Mouse (Mus musculus): Measurements from ENCODE around the gene Slc16a5. TPM values are rescaled to one million over a fixed set of nuclear protein-coding genes. Genes with fewer than 3 reads are reported as not detected.
A peak's percentile ranks its signal among the peaks of the same experiment; 100 is the strongest.
"Not testable (repeated sequence)": the region's sequence is repeated elsewhere in the genome, so short reads cannot be mapped to it uniquely, and the experiment has no call there.

The Slc16a5 gene
- polyA plus RNA-seq, 1 experiment from 2014 or later = 0.19 TPM

- ATAC-seq (ENCODE audit: low FRiP score) = peak; percentile 41
- peaks cover 27% of the 10 kb centered on the region for H3K4me1 ChIP-seq (replicated peaks)
- peak overlapping the region; percentile 70 for H3K4me3 ChIP-seq
- peak overlapping the region; percentile 92 for H3K27ac ChIP-seq
- H3K9me3 ChIP-seq = no peaks in the 10 kb centered on the region
- peak overlapping the region; percentile 69 for H3K4me2 ChIP-seq
- H3K27me3 ChIP-seq = no peaks in the 10 kb centered on the region
- peak overlapping the region; percentile 82 for H3K9ac ChIP-seq
- H3K36me3 ChIP-seq = peaks cover 24% of the 10 kb centered on the region
- WGBS = 28% methylated on average over 25 of the region's 25 CpGs
Observed at GRCm38 (mm10) chr11:115490441-115491355, 28.4 kb downstream of the Slc16a5 start.

- peaks cover 22% of the 10 kb centered on the region for H3K36me3 ChIP-seq
- H3K4me3 ChIP-seq = peak within 1 kb of the TSS; percentile 70
- peak; percentile 92 for ATAC-seq (ENCODE audit: low FRiP score)
- H3K9ac ChIP-seq = peak within 1 kb of the TSS; percentile 82
- no peaks in the 10 kb centered on the region for H3K9me3 ChIP-seq
- H3K27ac ChIP-seq = peak within 1 kb of the TSS; percentile 92
- no peaks in the 10 kb centered on the region for H3K27me3 ChIP-seq
- H3K4me1 ChIP-seq (replicated peaks) = peaks cover 27% of the 10 kb centered on the region
- WGBS = under 1% methylated on average over 42 of the region's 43 CpGs
- peak within 1 kb of the TSS; percentile 69 for H3K4me2 ChIP-seq
Observed at GRCm38 (mm10) chr11:115491356-115492083, 29.2 kb downstream of the Slc16a5 start, which contains the start of gene Nt5c. Nt5c (minus strand) TSS chr11:115491862.

- Histone ChIP-seq H3K27me3 (no peaks in the 10 kb centered on the region), H3K9ac (peak overlapping the region; percentile 82; the same call in 1 of the 2 replicates)
Observed at GRCm38 (mm10) chr11:115492387-115492786, 30.1 kb downstream of the Slc16a5 start.

GRCm38 (mm10) chr11:115496559-115496958, 34.3 kb downstream of the Slc16a5 start:
- not testable (repeated sequence) for H3K4me1 ChIP-seq (replicated peaks); H3K9me3 ChIP-seq; H3K4me2 ChIP-seq; H3K27me3 ChIP-seq; H3K4me3 ChIP-seq; ATAC-seq (ENCODE audit: low FRiP score); H3K9ac ChIP-seq; H3K27ac ChIP-seq
- 86% methylated on average over 9 of the region's 9 CpGs for WGBS
- peaks cover 51% of the 10 kb centered on the region for H3K36me3 ChIP-seq

More at GRCm38 (mm10) chr11:115492387-115492786, 30.1 kb downstream of the Slc16a5 start:
- Histone ChIP-seq H3K36me3 (peaks cover 29% of the 10 kb centered on the region), H3K9me3 (no peaks in the 10 kb centered on the region), H3K4me2 (peak overlapping the region; percentile 69), H3K4me1 (replicated peaks) (peaks cover 27% of the 10 kb centered on the region), H3K4me3 (peak overlapping the region; percentile 70), H3K27ac (0 out of 2 replicates have a peak overlapping the region, but pooled peaks have one; percentile 92)
- 41% methylated on average over 6 of the region's 6 CpGs for WGBS
- no peak for ATAC-seq (ENCODE audit: low FRiP score)

GRCm38 (mm10) chr11:115502636-115503035, 40.4 kb downstream of the Slc16a5 start:
- Histone ChIP-seq H3K36me3 (peaks cover 65% of the 10 kb centered on the region), H3K4me2 (no peak overlapping the region), H3K9ac (no peak overlapping the region), H3K27ac (no peak overlapping the region), H3K4me1 (replicated peaks) (peaks cover 34% of the 10 kb centered on the region), H3K9me3 (no peaks in the 10 kb centered on the region), H3K4me3 (no peak overlapping the region), H3K27me3 (no peaks in the 10 kb centered on the region)
- WGBS = 95% methylated on average over 6 of the region's 6 CpGs
- ATAC-seq (ENCODE audit: low FRiP score) = no peak

GRCm38 (mm10) chr11:115506586-115506985, 44.3 kb downstream of the Slc16a5 start:
- H3K36me3 ChIP-seq = peaks cover 25% of the 10 kb centered on the region
- H3K4me1 ChIP-seq (replicated peaks) = peaks cover 69% of the 10 kb centered on the region
- no peak for ATAC-seq (ENCODE audit: low FRiP score)
- no peak overlapping the region for H3K4me2 ChIP-seq
- H3K9me3 ChIP-seq = no peaks in the 10 kb centered on the region
- H3K4me3 ChIP-seq = no peak overlapping the region
- H3K27me3 ChIP-seq = no peaks in the 10 kb centered on the region
- WGBS = 71% methylated on average over 3 of the region's 3 CpGs
- H3K27ac ChIP-seq = no peak overlapping the region
- H3K9ac ChIP-seq = no peak overlapping the region

DNA sequence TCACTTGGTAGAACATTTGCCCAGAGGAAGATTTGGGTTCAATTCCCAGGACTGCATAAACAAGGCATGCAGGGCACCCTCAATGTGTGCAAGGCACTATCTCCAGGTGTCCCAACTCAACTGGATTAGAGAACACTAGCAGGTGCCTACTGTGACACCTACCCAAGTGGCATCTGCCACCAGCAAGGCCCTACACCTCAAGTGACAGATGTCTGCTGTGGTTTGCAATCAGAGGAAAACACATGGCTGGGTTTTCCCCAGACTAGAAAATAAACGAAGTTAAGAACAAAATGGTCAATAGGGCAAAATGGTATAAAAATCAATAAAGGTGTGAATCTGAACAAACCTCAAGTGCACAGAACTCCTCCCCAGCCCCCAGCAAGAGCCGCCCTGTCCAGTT, 45.8 kb downstream of the Slc16a5 start:
- Histone ChIP-seq H3K9me3 (no peaks in the 10 kb centered on the region), H3K4me2 (no peak overlapping the region), H3K36me3 (peaks cover 11% of the 10 kb centered on the region), H3K27ac (no peak overlapping the region), H3K9ac (no peak overlapping the region; the same call in 1 of the 2 replicates), H3K4me3 (no peak overlapping the region), H3K27me3 (no peaks in the 10 kb centered on the region), H3K4me1 (replicated peaks) (peaks cover 81% of the 10 kb centered on the region)
- no peak for ATAC-seq (ENCODE audit: low FRiP score)
- 90% methylated on average over 2 of the region's 2 CpGs for WGBS

GRCm38 (mm10) chr11:115509773-115510506, 47.7 kb downstream of the Slc16a5 start:
- Histone ChIP-seq H3K27me3 (no peaks in the 10 kb centered on the region), H3K4me2 (peak overlapping the region; percentile 80), H3K27ac (no peak overlapping the region), H3K4me1 (replicated peaks) (peaks cover 72% of the 10 kb centered on the region), H3K4me3 (peak overlapping the region; percentile 98), H3K36me3 (peaks cover 2% of the 10 kb centered on the region), H3K9me3 (no peaks in the 10 kb centered on the region), H3K9ac (peak overlapping the region; percentile 100)
- 39% methylated on average over 6 of the region's 6 CpGs for WGBS
- no peak for ATAC-seq (ENCODE audit: low FRiP score)

DNA sequence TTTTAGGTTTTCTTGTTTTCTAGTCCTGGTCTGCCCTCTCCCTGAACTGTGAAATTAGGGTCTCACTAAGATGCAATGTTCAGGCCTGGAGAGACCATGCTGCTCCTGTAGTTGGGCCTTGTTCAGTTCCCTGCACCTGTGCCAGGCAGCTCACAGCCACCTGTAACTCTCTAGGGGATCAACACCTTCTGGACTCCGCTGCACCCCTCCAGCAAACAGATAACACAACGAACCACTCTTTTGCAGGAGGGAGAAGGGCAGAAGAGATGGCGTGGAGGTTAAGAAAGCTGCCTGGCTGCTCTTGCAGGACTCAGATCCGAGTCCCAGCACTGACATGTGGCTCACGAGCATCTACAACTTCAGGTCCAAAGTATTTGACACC, 48.2 kb downstream of the Slc16a5 start:
- peak overlapping the region; percentile 100 for H3K9ac ChIP-seq
- H3K27ac ChIP-seq = no peak overlapping the region
- no peaks in the 10 kb centered on the region for H3K36me3 ChIP-seq
- 47% methylated on average over 5 of the region's 5 CpGs for WGBS
- peak overlapping the region; percentile 80 for H3K4me2 ChIP-seq
- H3K4me1 ChIP-seq (replicated peaks) = peaks cover 70% of the 10 kb centered on the region
- no peaks in the 10 kb centered on the region for H3K9me3 ChIP-seq
- H3K27me3 ChIP-seq = no peaks in the 10 kb centered on the region
- peak overlapping the region; percentile 98 for H3K4me3 ChIP-seq
- ATAC-seq (ENCODE audit: low FRiP score) = no peak

GRCm38 (mm10) chr11:115511121-115511520, 48.8 kb downstream of the Slc16a5 start:
- no peak for ATAC-seq (ENCODE audit: low FRiP score)
- H3K9ac ChIP-seq = peak overlapping the region; percentile 100
- H3K4me3 ChIP-seq = peak overlapping the region; percentile 98
- no peaks in the 10 kb centered on the region for H3K9me3 ChIP-seq
- H3K4me1 ChIP-seq (replicated peaks) = peaks cover 66% of the 10 kb centered on the region
- peak overlapping the region; percentile 80 for H3K4me2 ChIP-seq
- 0 out of 2 replicates have a peak overlapping the region, but pooled peaks have one; percentile 92 for H3K27ac ChIP-seq
- H3K27me3 ChIP-seq = no peaks in the 10 kb centered on the region
- 47% methylated on average over 2 of the region's 2 CpGs for WGBS
- no peaks in the 10 kb centered on the region for H3K36me3 ChIP-seq

DNA sequence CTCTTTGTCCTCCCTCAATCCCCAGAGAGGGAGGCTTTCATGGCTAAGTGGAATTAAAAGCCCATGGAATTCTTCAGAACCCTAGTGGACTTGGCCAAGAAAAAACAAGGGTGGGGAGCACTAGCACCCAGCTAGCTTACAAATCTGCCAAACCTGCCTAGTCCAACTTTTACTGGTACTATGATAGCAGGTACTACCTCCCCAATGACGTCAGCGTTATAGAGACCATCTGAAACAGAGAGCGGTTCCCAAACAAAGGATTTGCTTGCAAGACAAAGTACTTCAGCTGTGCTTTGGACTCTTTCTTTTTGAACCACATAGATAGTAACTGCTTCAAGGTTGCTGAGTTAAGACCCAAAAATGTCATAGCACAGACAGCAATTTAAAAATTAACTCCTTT, 49.7 kb downstream of the Slc16a5 start:
- ATAC-seq (ENCODE audit: low FRiP score) = no peak
- 38% methylated on average over 3 of the region's 3 CpGs for WGBS
- H3K4me1 ChIP-seq (replicated peaks) = peaks cover 58% of the 10 kb centered on the region

More for the DNA sequence above, 49.7 kb downstream of the Slc16a5 start:
- Histone ChIP-seq H3K4me3 (peak overlapping the region; percentile 98), H3K27me3 (no peaks in the 10 kb centered on the region), H3K4me2 (peak overlapping the region; percentile 80), H3K27ac (peak overlapping the region; percentile 92), H3K9ac (peak overlapping the region; percentile 100), H3K36me3 (no peaks in the 10 kb centered on the region), H3K9me3 (no peaks in the 10 kb centered on the region)
